Mouse (Mus musculus): Measurements from ENCODE around the gene Mbd6. TPM values are rescaled to one million over a fixed set of nuclear protein-coding genes. Genes with fewer than 3 reads are reported as not detected.
"Not testable (repeated sequence)": the region's sequence is repeated elsewhere in the genome, so short reads cannot be mapped to it uniquely, and the experiment has no call there.

Gene Mbd6
- total and polyA plus RNA-seq, 3 experiments = 4.1 to 239 (median 107) TPM

GRCm38 (mm10) chr10:127310523-127311475 lies 22.0 kb upstream of the Mbd6 start:
- Histone ChIP-seq H3K9me3 (replicated peaks) (peaks cover 4% of the 10 kb centered on the region; the same call in 1 of the 2 replicates), H3K36me3 (replicated peaks) (peaks cover 53% of the 10 kb centered on the region), H3K27me3 (ENCODE audit: insufficient read depth, low read length) (no peaks in the 10 kb centered on the region), H3K4me1 (ENCODE audit: insufficient read depth, low read depth, low read length) (peaks cover 49% of the 10 kb centered on the region), H3K4me3 (ENCODE audit: low read depth, low read length) (peak overlapping the region; percentile 91)
- ATAC-seq (ENCODE audit: extremely low read depth, insufficient number of reproducible peaks, low FRiP score, poor library complexity, severe bottlenecking) (peak; percentile 47), DNase-seq (ENCODE audit: low spot score) (peak; percentile 78)
- TF ChIP-seq CTCF (IDR thresholded peaks at IDR 0.05; ENCODE audit: low read depth, low read length) (no peak), GATA2 (IDR thresholded peaks at IDR 0.05; ENCODE audit: borderline replicate concordance, low read depth, low read length) (no peak), TAL1 (conservative IDR thresholded peaks at IDR 0.05; ENCODE audit: low read depth, low read length) (no peak), POLR2AphosphoS5 (IDR thresholded peaks at IDR 0.05; ENCODE audit: insufficient replicate concordance, low read depth, low read length) (no peak), GATA1 (IDR thresholded peaks at IDR 0.05; ENCODE audit: borderline replicate concordance, low read length) (no peak)

DNA sequence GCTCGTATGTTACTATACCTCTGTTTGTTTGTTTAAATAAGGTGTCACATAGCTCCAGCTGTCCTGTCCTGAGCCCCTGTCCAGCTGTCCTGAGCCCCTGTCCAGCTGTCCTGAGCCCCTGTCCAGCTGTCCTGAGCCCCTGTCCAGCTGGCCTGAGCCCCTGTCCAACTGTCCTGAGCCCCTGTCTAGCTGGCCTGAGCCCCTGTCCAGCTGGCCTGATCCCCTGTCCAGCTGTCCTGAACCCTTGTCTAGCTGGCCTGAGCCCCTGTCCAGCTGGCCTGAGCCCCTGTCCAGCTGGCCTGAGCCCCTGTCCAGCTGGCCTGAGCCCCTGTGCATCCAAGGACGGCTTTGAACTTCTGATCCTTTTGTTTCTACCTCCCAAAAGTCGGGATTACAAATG lies 20.3 kb upstream of the Mbd6 start:
- ATAC-seq (ENCODE audit: extremely low read depth, insufficient number of reproducible peaks, low FRiP score, poor library complexity, severe bottlenecking); H3K4me3 ChIP-seq (ENCODE audit: low read depth, low read length); DNase-seq (ENCODE audit: low spot score); H3K27me3 ChIP-seq (ENCODE audit: insufficient read depth, low read length); H3K9me3 ChIP-seq (replicated peaks): not testable (repeated sequence)
- peaks cover 55% of the 10 kb centered on the region for H3K4me1 ChIP-seq (ENCODE audit: insufficient read depth, low read depth, low read length)
- peaks cover 69% of the 10 kb centered on the region for H3K36me3 ChIP-seq (replicated peaks)

- Histone ChIP-seq H3K36me3 (replicated peaks) (peaks cover 99% of the 10 kb centered on the region), H3K27me3 (ENCODE audit: insufficient read depth, low read length) (no peaks in the 10 kb centered on the region), H3K4me1 (ENCODE audit: insufficient read depth, low read depth, low read length) (peaks cover 35% of the 10 kb centered on the region), H3K9me3 (replicated peaks) (no peaks in the 10 kb centered on the region), H3K4me3 (ENCODE audit: low read depth, low read length) (no peak overlapping the region)
- no peak for TF ChIP-seq GATA2 (IDR thresholded peaks at IDR 0.05; ENCODE audit: borderline replicate concordance, low read depth, low read length)
- TF ChIP-seq CTCF (IDR thresholded peaks at IDR 0.05; ENCODE audit: low read depth, low read length) = no peak
- no peak for TF ChIP-seq TAL1 (conservative IDR thresholded peaks at IDR 0.05; ENCODE audit: low read depth, low read length)
- TF ChIP-seq POLR2AphosphoS5 (IDR thresholded peaks at IDR 0.05; ENCODE audit: insufficient replicate concordance, low read depth, low read length) = no peak
- TF ChIP-seq GATA1 (IDR thresholded peaks at IDR 0.05; ENCODE audit: borderline replicate concordance, low read length) = no peak
- no peak for DNase-seq (ENCODE audit: low spot score)
- no peak for ATAC-seq (ENCODE audit: extremely low read depth, insufficient number of reproducible peaks, low FRiP score, poor library complexity, severe bottlenecking)
These were observed 14.3 kb upstream of the Mbd6 start for GRCm38 (mm10) chr10:127303136-127303535.

DNA sequence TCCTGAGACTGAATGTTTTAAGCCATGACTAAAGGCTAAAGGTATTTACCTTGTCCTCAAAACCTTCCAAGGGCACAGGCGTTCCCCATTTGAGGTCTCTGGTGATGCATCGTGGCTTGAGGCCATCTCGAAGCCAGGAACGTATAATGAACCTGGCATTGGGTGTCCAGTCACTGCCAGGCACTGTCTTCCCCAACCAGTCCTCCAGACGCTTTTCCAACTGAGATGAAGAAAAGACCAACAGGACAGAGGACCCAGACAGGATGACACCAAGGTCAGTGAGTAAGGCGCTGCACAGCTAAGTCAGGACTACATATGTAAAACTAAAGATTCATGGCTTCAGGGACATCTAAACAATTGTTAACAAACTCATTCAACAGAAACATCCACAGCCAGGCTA lies 11.5 kb upstream of the Mbd6 start:
- Histone ChIP-seq H3K9me3 (replicated peaks) (no peaks in the 10 kb centered on the region), H3K36me3 (replicated peaks) (peaks cover 99% of the 10 kb centered on the region), H3K4me3 (ENCODE audit: low read depth, low read length) (no peak overlapping the region), H3K4me1 (ENCODE audit: insufficient read depth, low read depth, low read length) (peaks cover 53% of the 10 kb centered on the region), H3K27me3 (ENCODE audit: insufficient read depth, low read length) (no peaks in the 10 kb centered on the region)
- no peak for ATAC-seq (ENCODE audit: extremely low read depth, insufficient number of reproducible peaks, low FRiP score, poor library complexity, severe bottlenecking)
- no peak for DNase-seq (ENCODE audit: low spot score)
- TF ChIP-seq POLR2AphosphoS5 (IDR thresholded peaks at IDR 0.05; ENCODE audit: insufficient replicate concordance, low read depth, low read length) (no peak), TAL1 (conservative IDR thresholded peaks at IDR 0.05; ENCODE audit: low read depth, low read length) (no peak), CTCF (IDR thresholded peaks at IDR 0.05; ENCODE audit: low read depth, low read length) (no peak), GATA1 (IDR thresholded peaks at IDR 0.05; ENCODE audit: borderline replicate concordance, low read length) (no peak), GATA2 (IDR thresholded peaks at IDR 0.05; ENCODE audit: borderline replicate concordance, low read depth, low read length) (no peak)

GRCm38 (mm10) chr10:127297015-127297871 lies 8.4 kb upstream of the Mbd6 start:
- Histone ChIP-seq H3K4me3 (ENCODE audit: low read depth, low read length) (no peak overlapping the region), H3K9me3 (replicated peaks) (no peaks in the 10 kb centered on the region), H3K36me3 (replicated peaks) (peaks cover 95% of the 10 kb centered on the region), H3K27me3 (ENCODE audit: insufficient read depth, low read length) (no peaks in the 10 kb centered on the region), H3K4me1 (ENCODE audit: insufficient read depth, low read depth, low read length) (peaks cover 64% of the 10 kb centered on the region)
- TF ChIP-seq CTCF (IDR thresholded peaks at IDR 0.05; ENCODE audit: low read depth, low read length) = no peak
- peak; percentile 82 for TF ChIP-seq POLR2AphosphoS5 (IDR thresholded peaks at IDR 0.05; ENCODE audit: insufficient replicate concordance, low read depth, low read length)
- TF ChIP-seq TAL1 (conservative IDR thresholded peaks at IDR 0.05; ENCODE audit: low read depth, low read length) = no peak
- TF ChIP-seq GATA2 (IDR thresholded peaks at IDR 0.05; ENCODE audit: borderline replicate concordance, low read depth, low read length) = no peak
- TF ChIP-seq GATA1 (IDR thresholded peaks at IDR 0.05; ENCODE audit: borderline replicate concordance, low read length) = no peak
- ATAC-seq (ENCODE audit: extremely low read depth, insufficient number of reproducible peaks, low FRiP score, poor library complexity, severe bottlenecking) (no peak), DNase-seq (ENCODE audit: low spot score) (no peak)
